Mouse (Mus musculus) embryonic fibroblast, embryonic 13.5 days (primary cell): ENCODE results near the gene Csmd2.

Source experiments
- CTCF ChIP-seq: IDR thresholded peaks from 2 replicates; pipeline ENCODE4 v1.5.1; 2011; ENCODE audit warnings: mild to moderate bottlenecking, control low read depth, low read length, moderate library complexity, borderline replicate concordance; ENCODE audit not compliant: insufficient read depth
- POLR2A ChIP-seq: IDR thresholded peaks from 2 replicates; pipeline ENCODE4 v1.6.1; 2011; ENCODE audit warnings: low read depth, mild to moderate bottlenecking, control low read depth, low read length, moderate library complexity

DNA sequence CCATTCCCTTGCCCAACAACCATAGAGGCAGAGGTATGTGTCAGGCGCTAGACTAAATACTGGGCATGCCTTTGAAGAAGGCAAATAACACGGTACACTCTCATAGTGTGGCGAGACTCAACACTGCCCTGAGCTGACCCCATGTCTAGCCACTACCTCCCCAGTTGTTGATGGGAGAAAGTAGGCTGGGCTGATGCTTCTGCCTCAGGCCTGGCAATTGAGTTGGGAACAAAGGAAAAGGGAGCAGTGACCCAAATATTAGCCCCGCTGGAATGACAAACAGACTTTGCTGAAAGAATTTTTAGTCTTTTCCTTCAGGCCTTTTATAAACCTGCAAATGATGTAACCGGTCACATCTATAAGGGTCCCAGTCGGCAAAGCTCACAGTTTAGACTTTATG, 393.7 kb downstream of the Csmd2 start:
- TF ChIP-seq CTCF: no peak
- TF ChIP-seq POLR2A: no peak
